Mouse (Mus musculus) kidney, adult 8-10 months (tissue): ENCODE measurements around the gene Xrcc4.

Experiments used
- DNase-seq, 2 experiments: peaks; one replicate each; pipeline ENCODE4 v3.0.0; 2022

Gene Xrcc4

GRCm38 (mm10) chr13:89929477-89929876 lies 159.9 kb downstream of the Xrcc4 start:
- peak; percentile 34 to 57 for DNase-seq

DNA sequence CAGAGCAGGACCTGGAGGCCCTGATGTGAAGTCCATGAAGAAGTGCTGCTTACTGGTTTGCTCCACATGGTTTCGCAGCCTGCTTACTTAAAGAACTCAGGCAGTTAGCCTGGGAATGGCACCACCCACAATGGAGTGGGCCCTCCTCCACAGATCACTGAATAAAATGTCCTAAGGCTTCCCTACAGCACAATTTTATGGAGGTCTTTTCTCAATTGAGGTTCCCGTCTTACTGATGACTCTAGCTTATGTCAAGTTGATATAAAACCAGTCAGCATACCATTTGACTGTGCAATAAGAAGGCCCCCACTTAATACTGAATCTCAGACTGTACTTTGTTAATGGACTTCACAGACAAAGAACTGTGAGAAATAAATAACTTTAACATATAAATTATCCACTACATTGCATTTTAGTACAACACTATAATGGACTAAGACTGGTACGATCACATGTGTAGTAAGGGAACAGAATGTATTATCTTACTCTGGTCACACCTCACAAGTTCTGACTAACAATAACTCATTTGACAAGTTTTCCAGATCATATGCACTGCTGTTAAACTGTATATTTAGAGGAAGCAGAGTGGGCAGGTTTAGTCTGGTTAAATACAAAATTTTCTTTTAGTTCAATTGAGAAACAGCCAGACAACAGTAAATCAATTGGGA lies 170.5 kb downstream of the Xrcc4 start:
- no peak for DNase-seq

DNA sequence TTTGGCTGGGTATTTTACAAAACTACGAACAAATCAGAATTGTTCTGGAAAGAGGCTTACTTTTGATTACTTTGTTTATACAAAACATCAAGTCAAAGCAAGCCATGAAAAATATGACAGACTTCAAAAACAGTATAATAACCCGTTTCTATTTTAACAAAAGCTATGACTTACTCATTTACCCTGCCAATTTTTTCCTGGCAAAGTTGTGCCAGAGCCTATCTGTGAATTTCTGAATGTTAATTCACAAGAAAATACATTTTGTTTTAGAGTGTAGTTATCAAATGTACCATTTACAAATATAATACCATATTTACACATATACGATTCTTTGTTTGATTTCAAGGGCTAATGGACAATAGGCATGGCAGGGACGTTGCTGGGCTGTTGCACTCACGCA lies 175.1 kb downstream of the Xrcc4 start:
- no peak for DNase-seq

- DNase-seq: no peak
Measured at GRCm38 (mm10) chr13:89913891-89914290, 175.5 kb downstream of the Xrcc4 start.

DNA sequence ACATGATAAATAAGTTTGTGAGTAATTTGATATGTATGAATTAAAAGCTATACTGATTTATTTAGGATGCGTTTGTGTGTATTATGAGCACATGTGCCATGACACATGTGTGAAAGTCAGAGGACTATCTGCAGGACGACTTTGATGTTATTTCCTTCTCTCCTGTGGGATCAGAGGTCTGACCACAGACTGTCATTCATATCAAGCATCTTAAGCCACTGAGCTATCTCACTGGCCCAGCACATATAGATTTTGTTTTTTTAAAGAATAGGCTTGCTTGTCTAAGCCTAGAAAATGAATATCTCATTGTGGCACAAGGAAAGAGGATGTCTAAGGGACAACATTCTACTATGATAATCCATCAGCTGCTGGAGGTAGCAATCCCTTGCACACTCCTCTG lies 183.3 kb downstream of the Xrcc4 start:
- DNase-seq: no peak

DNA sequence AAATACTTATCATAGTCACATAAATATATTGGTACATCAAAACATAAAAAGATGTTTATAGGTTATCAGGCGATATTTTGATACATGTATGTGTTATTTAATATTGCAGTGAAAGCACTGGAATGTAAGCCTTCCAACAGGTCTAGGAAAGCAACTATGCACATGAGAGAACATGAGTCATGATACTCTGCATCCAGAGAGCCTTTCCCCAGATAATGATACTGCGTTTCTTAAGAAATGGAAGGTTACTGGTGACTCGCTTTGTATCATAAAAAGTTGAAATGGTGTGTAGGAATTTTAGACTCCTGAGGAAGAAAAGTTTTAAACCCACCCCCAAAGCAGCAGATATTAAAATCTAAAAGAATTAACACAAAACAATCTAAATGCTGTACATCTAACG lies 190.3 kb downstream of the Xrcc4 start:
- DNase-seq: no peak

DNA sequence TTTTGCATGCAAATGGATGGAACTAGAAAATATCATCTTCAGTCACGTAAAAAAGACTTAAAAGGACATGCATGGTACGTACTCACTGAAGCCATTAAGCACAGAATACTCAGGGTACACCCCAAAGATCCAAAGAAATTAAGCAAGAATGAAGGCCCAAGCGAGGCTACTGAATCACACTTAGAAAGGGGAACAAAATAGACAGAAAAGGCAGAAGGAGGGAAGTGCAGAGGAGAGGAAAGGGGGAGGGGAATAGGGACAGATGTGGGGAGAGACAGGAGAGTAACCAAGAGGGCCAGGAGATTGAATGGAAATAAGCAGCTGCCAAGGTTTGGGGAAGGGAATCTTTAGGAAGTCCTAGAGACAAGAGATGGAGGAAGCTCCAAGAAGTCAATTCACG lies 197.3 kb downstream of the Xrcc4 start:
- no peak for DNase-seq

- no peak for DNase-seq
Measured at GRCm38 (mm10) chr13:89890159-89890558, 199.2 kb downstream of the Xrcc4 start.

DNA sequence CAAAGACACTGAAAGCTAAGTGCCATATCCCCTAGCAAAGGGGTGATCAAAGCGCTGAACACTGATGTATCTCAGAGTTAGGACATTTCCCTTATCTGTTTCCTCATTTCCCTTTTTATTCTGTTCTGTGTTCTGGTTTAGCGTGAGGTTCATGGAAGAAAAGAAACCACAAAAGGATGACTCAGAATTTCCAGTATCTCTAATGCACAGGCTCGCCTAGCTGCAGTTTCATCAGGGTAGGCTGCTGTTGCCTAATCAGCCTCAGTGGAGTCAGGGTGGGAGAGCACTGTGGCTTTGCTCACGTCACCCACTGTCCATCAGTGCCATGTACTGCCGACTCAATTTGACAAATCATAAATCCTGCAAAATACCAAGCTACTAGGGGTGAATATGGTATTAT lies 200.3 kb downstream of the Xrcc4 start:
- no peak for DNase-seq

- no peak for DNase-seq
Measured at GRCm38 (mm10) chr13:89883523-89883922, 205.9 kb downstream of the Xrcc4 start.

DNA sequence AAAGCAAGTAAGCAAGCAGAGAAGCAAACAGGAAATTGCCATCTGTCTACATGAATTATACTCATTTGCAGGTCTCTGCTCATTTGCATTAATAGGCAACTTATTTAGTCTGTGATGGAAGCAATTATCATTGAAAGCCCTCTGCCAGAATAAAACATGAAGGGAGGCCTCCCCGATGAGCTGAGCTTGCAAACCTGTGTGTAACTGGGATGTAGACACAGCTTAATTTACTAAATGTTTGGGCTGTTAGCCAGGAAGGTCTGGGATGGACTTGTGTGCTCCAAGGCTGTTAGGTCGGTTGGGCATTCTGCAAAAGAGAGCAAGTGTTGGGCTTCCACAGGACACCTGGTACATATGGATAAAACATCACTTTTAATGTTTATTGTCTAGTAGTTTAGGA lies 208.1 kb downstream of the Xrcc4 start:
- DNase-seq: no peak

DNA sequence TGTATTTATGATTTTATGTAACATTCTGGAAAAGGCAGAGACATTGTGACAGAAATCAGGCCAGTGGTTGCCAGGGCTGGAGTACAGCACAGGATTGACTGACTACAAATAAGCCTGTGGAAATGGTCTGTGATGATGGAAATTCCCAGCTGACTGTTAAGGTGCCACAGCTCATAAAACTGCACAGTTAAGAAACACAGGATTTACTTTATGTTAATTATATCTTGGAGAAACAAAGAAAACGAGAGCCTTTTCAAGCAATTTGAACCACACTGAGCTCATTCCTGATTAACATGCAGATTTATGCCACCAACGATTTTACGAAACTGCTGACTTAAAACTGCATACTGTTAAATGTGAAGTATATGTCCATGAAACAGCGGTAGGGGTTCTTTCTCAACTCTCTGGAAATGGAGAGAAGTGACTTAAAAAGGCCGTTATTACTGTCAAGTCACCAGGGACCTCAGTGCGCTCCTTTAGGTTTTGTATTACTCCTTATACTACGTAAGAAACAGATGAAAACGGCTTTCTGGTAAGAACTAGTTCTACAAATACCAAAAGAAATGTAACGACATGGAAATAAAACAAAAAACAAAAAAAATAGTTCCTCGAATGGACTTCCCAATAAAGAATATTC lies 210.5 kb downstream of the Xrcc4 start:
- no peak for DNase-seq

DNA sequence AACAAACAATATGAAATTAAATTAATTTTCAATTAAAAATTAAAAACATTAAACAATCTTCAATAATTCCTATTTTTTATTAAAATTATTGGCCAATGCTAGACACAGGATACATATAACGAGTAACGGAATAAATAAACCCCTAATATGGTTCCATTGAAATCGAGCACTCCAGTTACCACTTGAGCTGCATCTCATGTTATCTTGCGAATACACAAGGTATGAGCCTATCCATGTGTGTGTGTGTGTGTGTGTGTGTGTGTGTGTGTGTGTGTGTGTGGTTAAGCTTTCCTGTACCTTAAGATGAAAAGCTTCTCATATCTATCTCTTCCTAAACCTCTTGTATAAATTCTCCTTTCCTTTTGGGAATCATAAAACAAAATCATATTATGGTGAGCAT lies 213.9 kb downstream of the Xrcc4 start:
- DNase-seq: no peak

DNA sequence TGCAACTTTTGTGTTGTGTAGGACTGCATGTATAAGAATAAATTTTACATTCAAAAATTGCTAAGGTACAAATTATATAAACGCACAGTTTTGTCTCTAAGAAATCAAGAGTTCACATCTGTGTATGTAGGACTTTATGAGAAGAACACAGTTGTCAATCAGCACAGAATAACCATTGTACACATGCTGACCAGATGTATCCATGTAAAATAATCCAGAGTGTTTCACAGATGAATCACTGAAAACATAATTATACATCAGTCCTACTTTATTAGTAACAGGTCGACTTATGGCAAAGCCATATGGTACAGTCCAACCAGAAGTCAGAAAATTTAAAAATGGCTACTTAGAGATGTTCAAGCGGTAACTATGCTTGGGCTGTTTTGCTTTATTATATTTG lies 216.7 kb downstream of the Xrcc4 start:
- DNase-seq: no peak

DNA sequence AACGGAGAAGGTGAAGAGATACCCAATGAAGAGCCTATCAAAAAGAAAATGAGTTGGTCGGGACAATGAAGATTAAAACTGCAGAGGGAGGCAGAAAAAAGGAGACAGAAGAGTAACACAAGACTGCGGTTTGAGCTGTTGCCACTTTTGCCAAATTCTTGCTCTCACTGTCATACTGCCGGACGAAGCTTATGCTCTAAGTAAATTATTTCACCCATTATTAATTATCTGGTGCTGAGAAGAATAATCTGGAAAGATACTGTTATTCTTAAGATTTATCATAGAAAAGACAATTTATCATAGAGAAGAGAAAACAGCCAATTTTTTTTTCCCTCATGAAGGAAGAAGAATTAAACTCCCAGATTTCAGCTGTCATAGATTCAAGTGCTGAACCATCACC lies 235.3 kb downstream of the Xrcc4 start:
- no peak for DNase-seq

DNA sequence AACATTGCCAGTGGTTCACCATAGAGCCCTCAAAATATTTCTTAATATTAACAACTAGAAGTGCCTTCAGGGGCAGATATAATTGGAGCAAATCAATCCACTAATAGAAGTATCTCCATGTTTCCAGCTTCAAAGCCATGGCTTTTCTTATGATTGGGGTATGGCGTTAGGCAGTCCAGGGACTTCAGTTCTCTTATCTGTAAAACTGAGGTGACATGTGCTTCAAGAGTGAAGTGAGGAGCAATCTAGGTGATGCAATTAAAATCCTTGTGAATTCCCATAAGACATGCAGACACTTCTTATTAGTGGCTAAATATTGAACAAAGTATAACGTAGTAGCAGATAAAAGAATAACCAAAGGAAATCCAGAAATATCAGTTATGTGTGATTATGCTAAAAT lies 238.7 kb downstream of the Xrcc4 start:
- no peak for DNase-seq

- no peak for DNase-seq
Measured at GRCm38 (mm10) chr13:89849955-89850354, 239.5 kb downstream of the Xrcc4 start.

DNA sequence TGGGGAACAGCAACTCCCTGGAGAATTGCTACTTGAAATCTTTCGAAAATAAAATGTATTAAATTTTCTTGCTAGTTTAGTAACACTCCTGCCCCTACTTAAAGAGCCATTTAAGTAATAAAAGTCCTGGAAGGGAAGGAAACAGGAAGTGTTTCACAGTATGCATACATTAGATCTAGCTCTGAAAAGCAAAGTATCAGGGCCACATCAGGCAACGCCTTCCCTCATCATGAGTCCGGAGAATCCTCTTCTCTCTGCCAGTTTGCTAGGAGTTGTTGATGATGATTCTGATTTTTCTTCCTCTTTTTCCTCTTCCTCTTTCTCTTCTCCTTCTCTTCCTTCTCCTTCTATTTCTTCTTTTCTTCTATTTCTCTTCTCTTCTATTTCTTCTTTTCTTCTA lies 250.8 kb downstream of the Xrcc4 start:
- no peak for DNase-seq

DNA sequence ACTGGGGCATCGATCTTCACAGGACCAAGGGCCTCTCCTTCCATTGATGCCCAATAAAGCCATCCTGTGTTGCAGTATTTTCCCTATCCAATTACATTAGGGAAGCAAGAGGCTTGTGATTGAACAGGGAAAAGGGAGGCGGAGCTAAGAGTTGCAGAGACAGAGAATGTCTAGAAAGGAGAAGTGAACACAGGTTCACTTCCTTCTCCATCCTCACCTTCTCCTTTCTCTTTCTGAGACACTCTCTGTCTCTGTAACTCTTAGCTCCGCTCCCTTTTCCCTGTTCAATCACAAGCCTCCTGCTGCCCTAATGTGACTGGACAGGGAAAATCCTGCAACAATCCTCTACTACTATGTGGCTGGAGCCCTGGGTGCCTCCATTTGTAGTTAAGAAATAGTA lies 254.9 kb downstream of the Xrcc4 start:
- DNase-seq: no peak

DNA sequence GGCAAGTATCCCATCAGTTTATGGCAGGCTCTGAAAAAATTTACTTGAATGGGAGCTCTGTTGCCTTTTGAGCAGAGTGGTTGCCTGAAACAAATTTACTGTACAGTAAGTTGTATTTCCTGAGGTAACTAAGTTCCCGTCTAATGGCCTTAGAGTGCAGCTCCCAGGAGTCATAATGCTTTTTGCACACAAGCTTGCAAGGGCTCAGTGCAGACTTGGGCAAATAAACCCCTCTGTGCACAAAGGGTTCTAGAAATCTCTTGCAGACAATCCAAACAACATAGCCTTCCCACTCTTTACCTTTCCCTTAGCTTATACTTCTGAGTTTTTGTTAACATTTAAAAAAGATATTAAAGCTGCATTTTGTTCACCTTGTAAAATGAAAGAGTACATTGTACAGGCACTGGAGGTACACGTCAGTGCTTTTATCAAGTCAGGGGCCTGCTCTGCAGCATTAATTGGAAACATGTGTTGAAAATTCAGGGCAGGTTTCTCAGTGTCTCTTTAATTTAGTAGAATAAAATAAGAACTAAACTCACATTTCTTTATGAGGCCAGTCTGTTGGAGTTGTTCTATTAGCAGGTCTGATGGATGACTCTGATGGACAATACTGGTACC lies 256.2 kb downstream of the Xrcc4 start:
- DNase-seq: no peak

DNA sequence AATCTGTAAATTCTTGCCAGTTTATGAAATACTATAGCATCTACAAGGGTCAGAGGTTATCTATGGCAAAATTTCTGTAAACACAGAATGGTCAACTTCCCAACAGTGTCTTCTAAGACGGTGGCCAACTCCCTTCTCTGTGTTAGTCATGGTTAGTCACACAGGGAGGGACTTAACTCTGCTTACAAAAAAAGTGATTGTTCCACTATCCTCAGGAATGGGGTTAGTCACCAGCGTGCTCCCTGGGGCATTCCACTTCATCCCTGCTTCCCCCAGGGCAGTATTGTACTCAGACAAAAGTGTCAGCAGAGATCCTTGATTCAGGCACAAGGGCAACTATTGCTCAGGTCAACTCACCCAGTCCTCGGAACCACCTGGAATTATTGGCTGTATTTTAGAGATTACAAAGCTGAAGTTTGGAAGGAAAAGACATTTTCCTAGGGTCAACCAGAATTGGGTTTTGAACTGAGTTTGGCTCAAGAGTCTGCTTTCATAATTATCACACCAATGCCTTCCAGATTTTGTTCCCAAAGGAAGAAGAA lies 260.9 kb downstream of the Xrcc4 start:
- no peak for DNase-seq

DNA sequence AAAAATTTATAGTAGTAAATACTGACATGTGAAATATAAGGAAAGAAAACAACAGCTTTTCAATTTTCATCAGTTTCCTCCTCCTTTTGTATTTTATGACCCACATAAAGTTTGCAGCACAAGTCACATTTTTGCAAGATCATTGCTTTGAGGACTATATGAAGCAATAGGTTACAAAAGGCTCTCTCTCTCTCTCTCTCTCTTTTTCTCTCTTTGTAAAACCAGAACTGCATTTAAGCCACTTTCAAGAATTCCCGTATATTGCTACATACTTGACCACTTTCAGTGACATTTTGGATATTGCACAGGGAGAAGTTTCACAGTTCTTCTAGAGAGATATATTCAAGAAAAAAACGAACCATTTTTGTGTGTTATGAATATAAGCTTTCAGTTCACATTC lies 261.6 kb downstream of the Xrcc4 start:
- no peak for DNase-seq

- DNase-seq: no peak
Measured at GRCm38 (mm10) chr13:89814543-89814942, 274.9 kb downstream of the Xrcc4 start.

DNA sequence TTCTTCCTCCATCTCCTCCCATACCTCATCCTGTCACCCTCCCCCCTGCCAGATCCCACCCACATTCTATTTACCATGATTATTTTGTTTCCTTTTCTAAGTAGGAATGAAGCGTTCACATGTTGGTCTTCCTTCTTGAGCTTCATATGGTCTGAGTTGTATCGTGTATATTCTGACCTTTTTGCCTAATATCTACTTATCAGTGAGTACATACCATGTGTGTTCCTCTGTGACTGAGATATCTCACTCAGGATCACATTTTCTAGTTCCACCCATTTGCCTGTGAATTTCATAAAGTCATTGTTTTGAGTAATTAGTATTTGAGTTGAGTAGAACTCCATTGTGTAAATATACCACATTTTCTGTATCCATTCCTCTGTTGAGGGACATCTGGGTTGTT lies 277.2 kb downstream of the Xrcc4 start:
- DNase-seq: no peak
